Mouse (Mus musculus): ENCODE results near the gene Ehf.

Ehf gene

DNA sequence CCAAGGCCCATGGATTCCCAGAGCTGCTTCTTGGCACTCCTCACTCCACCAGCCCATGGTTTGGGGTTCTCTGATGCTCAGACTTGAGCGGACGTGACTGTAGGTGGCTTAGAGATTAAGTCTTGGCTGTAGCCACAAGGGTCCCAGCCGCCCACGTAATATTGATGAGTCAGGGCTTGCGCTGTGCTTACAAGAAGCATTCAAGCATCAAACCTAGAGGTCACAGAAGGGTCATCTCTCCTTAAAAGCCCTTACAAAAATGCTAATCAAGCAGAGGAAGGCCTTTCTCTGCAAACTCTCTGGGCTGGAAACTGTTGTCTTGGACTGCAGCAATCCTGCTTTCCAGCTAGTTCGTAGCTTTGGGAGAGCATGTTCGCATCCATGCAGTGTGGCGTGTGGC is 88.2 kb downstream of the Ehf start:
- no peak for DNase-seq (ENCODE audit: low read depth, low spot score)

DNA sequence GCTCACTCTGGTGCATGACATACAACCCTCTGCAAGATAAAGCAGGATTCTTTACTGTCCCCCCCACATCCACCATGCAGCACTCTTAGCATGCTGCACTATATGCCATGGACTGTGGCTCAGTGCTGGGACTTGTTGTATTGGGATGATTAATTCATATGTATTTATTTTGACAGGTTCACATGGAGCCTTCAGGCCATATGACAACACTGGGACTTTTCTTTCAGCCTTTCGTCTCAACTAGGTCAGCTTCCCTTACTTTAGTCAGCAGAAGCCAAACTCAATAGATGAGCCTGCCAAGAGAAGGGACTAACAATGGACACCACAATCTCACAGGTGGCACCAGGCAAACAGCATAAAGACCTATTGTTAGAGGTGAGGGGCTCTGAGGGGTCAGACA is 89.5 kb downstream of the Ehf start:
- DNase-seq (ENCODE audit: low read depth, low spot score): no peak

Data from CD4-positive helper T cell, adult 2 months (primary cell).